Mouse (Mus musculus) heart, embryonic 12.5 days (tissue): ENCODE results near the gene Trim8. TPM values are rescaled to one million over a fixed set of nuclear protein-coding genes. Genes with fewer than 3 reads are reported as not detected.

Experiments
- ATAC-seq: fragments of 200-750 bp; cut with Nextera tagmentation; 2 replicates; pipeline ENCODE4 v1.8.0; 2017; ENCODE audit warnings: moderate TSS enrichment, moderate library complexity; ENCODE audit not compliant: insufficient number of reproducible peaks, low FRiP score
- H3K27ac ChIP-seq: fragments of 300-500 bp; sonication (generic); 2 replicates; pipeline ENCODE4 v1.5.1; 2016; ENCODE audit warnings: mild to moderate bottlenecking, moderate library complexity; ENCODE audit not compliant: poor library complexity, severe bottlenecking
- H3K27me3 ChIP-seq: fragments of 300-500 bp; sonication (generic); replicated peaks from 2 replicates; pipeline ENCODE4 v1.6.1; 2016; ENCODE audit warnings: mild to moderate bottlenecking, moderate library complexity
- H3K36me3 ChIP-seq: fragments of 300-500 bp; sonication (generic); 2 replicates; pipeline ENCODE4 v1.6.1; 2016; ENCODE audit warnings: mild to moderate bottlenecking, moderate library complexity
- H3K4me1 ChIP-seq: fragments of 300-500 bp; sonication (generic); replicated peaks from 2 replicates; pipeline ENCODE4 v1.6.1; 2016; ENCODE audit warnings: mild to moderate bottlenecking
- H3K4me2 ChIP-seq: fragments of 300-500 bp; sonication (generic); 2 replicates; pipeline ENCODE4 v1.6.1; 2016; ENCODE audit warnings: mild to moderate bottlenecking, moderate library complexity
- H3K4me3 ChIP-seq: fragments of 300-500 bp; sonication (generic); 2 replicates; pipeline ENCODE4 v1.5.1; 2016; ENCODE audit warnings: mild to moderate bottlenecking
- H3K9ac ChIP-seq: fragments of 300-500 bp; sonication (generic); 2 replicates; pipeline ENCODE4 v1.6.1; 2016; ENCODE audit warnings: mild to moderate bottlenecking, moderate library complexity
- H3K9me3 ChIP-seq: fragments of 300-500 bp; sonication (generic); replicated peaks from 2 replicates; pipeline ENCODE4 v1.6.1; 2016; ENCODE audit warnings: mild to moderate bottlenecking, moderate library complexity
- WGBS: fragments of 180-500 bp; shearing (Covaris S2); methylation state at CpG from one replicate; pipeline ENCODE4 v1.1.7; 2016; 5-methylcytosine and 5-hydroxymethylcytosine counted together
- polyA plus RNA-seq: library from polyadenylated mRNA; unstranded; fragments of >200 nt; fragmentation: Nextera tagmentation; extraction: Ambion mirVana; gene quantifications from 2 replicates; pipeline ENCODE4 v1.2.1, GENCODE M21; 2016

The Trim8 gene
- polyA plus RNA-seq, 1 experiment from 2014 or later: 24.1 TPM

DNA sequence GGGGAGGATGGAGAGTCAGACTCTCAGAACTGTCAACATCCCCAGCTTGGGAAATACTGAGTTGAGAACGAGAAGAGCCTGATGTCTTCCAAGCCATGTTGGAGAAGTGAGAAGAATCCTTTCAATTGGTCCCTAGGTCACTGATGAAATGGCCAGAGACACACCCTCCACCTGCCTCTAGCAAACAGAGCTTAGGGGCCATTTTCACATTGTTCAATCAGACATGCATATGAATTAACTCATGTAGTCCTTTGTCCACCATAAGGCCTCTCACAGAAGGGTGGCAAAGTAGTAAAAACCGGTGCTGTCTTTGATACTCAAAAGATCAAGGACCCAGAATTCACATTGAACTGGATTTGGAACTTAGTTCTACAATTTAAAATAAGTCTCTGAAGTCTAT is 4.3 kb upstream of the Trim8 start:
- whole genome bisulfite sequencing: 54% methylated on average over 2 of the region's 2 CpGs

DNA sequence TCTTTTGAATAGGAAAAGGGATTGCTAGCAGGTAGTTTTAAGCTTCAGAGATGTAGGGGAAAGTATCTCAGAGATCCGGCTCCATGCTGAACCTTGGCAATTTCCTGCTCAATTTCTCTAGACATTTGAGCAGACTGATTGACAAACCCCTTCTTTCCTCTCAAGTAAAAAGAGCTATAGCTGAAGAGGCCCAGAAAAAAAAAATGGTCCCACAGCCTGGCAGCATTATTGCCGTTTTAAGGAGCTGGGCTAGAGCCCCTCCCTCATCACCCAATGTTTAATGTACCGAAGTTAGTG is 2.0 kb upstream of the Trim8 start:
- ATAC-seq: no peak
- peak overlapping the region; percentile 83 for H3K4me2 ChIP-seq
- no peak overlapping the region for H3K9ac ChIP-seq
- 3% methylated on average over 3 of the region's 3 CpGs for WGBS
- peak overlapping the region; percentile 69 for H3K27ac ChIP-seq
- peaks cover 7% of the 10 kb centered on the region for H3K4me1 ChIP-seq
- H3K4me3 ChIP-seq: peak overlapping the region; percentile 96; the same call in 1 of the 2 replicates
- no peaks in the 10 kb centered on the region for H3K27me3 ChIP-seq
- no peaks in the 10 kb centered on the region for H3K9me3 ChIP-seq
- H3K36me3 ChIP-seq: no peaks in the 10 kb centered on the region

More for the DNA sequence above, 4.3 kb upstream of the Trim8 start:
- no peak overlapping the region for H3K4me2 ChIP-seq
- H3K4me3 ChIP-seq: no peak overlapping the region
- ATAC-seq: no peak
- no peak overlapping the region for H3K9ac ChIP-seq
- H3K27ac ChIP-seq: no peak overlapping the region
- H3K9me3 ChIP-seq: no peaks in the 10 kb centered on the region; the same call in 1 of the 2 replicates
- 0 out of 2 replicates have a peak, but pooled peaks cover 2% of the 10 kb centered on the region for H3K4me1 ChIP-seq
- H3K27me3 ChIP-seq: no peaks in the 10 kb centered on the region
- H3K36me3 ChIP-seq: no peaks in the 10 kb centered on the region

GRCm38 (mm10) chr19:46499836-46500580 is 1.5 kb upstream of the Trim8 start:
- WGBS: under 1% methylated on average over 50 of the region's 52 CpGs
- Histone ChIP-seq H3K4me2 (peak overlapping the region; percentile 83), H3K4me1 (peaks cover 12% of the 10 kb centered on the region), H3K27me3 (no peaks in the 10 kb centered on the region), H3K27ac (peak overlapping the region; percentile 99), H3K4me3 (peak overlapping the region; percentile 96), H3K36me3 (no peaks in the 10 kb centered on the region), H3K9me3 (no peaks in the 10 kb centered on the region), H3K9ac (peak overlapping the region; percentile 96)
- ATAC-seq: peak; percentile 86

- Histone ChIP-seq H3K36me3 (peaks cover 3% of the 10 kb centered on the region; the same call in 1 of the 2 replicates), H3K4me1 (peaks cover 20% of the 10 kb centered on the region), H3K4me3 (peak overlapping the region; percentile 96), H3K9me3 (no peaks in the 10 kb centered on the region), H3K27me3 (no peaks in the 10 kb centered on the region), H3K4me2 (peak overlapping the region; percentile 83), H3K27ac (peak overlapping the region; percentile 99), H3K9ac (peak overlapping the region; percentile 96)
- under 1% methylated on average over 43 of the region's 50 CpGs for WGBS
- peak; percentile 9; the same call in 1 of the 2 replicates for ATAC-seq
Observed at GRCm38 (mm10) chr19:46500581-46501341, 741 bp upstream of the Trim8 start.

- 0% methylated on average over 43 of the region's 46 CpGs for WGBS
- Histone ChIP-seq H3K4me2 (peak overlapping the region; percentile 83), H3K9ac (peak overlapping the region; percentile 100), H3K4me1 (peaks cover 33% of the 10 kb centered on the region), H3K4me3 (peak overlapping the region; percentile 96), H3K27ac (peak overlapping the region; percentile 99), H3K9me3 (no peaks in the 10 kb centered on the region), H3K36me3 (peaks cover 16% of the 10 kb centered on the region), H3K27me3 (no peaks in the 10 kb centered on the region)
- ATAC-seq: no peak
Observed at GRCm38 (mm10) chr19:46502069-46502455, 560 bp downstream of the Trim8 start.

DNA sequence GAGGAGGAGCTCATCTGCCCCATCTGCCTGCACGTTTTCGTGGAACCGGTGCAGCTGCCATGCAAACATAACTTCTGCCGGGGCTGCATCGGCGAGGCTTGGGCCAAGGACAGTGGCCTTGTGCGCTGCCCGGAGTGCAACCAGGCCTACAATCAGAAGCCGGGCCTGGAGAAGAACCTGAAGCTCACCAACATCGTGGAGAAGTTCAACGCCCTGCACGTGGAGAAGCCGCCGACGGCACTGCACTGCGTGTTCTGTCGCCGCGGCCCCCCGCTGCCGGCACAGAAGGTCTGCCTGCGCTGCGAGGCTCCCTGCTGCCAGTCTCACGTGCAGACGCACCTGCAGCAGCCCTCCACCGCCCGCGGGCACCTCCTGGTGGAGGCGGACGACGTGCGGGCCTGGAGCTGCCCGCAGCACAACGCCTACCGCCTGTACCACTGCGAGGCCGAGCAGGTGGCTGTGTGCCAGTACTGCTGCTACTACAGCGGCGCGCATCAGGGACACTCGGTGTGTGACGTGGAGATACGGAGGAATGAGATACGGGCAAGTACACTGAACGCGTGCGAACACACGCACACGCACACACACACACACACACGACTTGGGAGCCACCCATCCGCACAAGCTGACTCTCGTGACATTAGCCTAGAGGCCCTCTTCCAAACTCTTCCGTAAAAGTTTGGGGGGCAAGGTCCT is 1.1 kb downstream of the Trim8 start:
- peak overlapping the region; percentile 100 for H3K9ac ChIP-seq
- H3K36me3 ChIP-seq: peaks cover 22% of the 10 kb centered on the region
- no peaks in the 10 kb centered on the region for H3K27me3 ChIP-seq
- peaks cover 38% of the 10 kb centered on the region for H3K4me1 ChIP-seq
- peak overlapping the region; percentile 99 for H3K27ac ChIP-seq
- peak overlapping the region; percentile 96 for H3K4me3 ChIP-seq
- no peaks in the 10 kb centered on the region for H3K9me3 ChIP-seq
- under 1% methylated on average over 53 of the region's 53 CpGs for WGBS
- peak; percentile 14 for ATAC-seq
- peak overlapping the region; percentile 83 for H3K4me2 ChIP-seq

- ATAC-seq: peak; percentile 37
- Histone ChIP-seq H3K4me1 (peaks cover 47% of the 10 kb centered on the region), H3K9me3 (no peaks in the 10 kb centered on the region), H3K36me3 (peaks cover 31% of the 10 kb centered on the region), H3K27ac (peak overlapping the region; percentile 99), H3K9ac (peak overlapping the region; percentile 100), H3K27me3 (no peaks in the 10 kb centered on the region), H3K4me2 (peak overlapping the region; percentile 83), H3K4me3 (peak overlapping the region; percentile 96)
- 0% methylated on average over 21 of the region's 21 CpGs for WGBS
Observed at GRCm38 (mm10) chr19:46503351-46504084, 2.0 kb downstream of the Trim8 start.

- Histone ChIP-seq H3K27me3 (no peaks in the 10 kb centered on the region), H3K9ac (peak overlapping the region; percentile 100), H3K4me1 (peaks cover 51% of the 10 kb centered on the region), H3K4me2 (peak overlapping the region; percentile 83), H3K4me3 (peak overlapping the region; percentile 96), H3K36me3 (peaks cover 36% of the 10 kb centered on the region), H3K27ac (peak overlapping the region; percentile 99), H3K9me3 (no peaks in the 10 kb centered on the region)
- WGBS: 4% methylated on average over 4 of the region's 4 CpGs
- peak; percentile 15 for ATAC-seq
Observed at GRCm38 (mm10) chr19:46504085-46504552, 2.6 kb downstream of the Trim8 start.

DNA sequence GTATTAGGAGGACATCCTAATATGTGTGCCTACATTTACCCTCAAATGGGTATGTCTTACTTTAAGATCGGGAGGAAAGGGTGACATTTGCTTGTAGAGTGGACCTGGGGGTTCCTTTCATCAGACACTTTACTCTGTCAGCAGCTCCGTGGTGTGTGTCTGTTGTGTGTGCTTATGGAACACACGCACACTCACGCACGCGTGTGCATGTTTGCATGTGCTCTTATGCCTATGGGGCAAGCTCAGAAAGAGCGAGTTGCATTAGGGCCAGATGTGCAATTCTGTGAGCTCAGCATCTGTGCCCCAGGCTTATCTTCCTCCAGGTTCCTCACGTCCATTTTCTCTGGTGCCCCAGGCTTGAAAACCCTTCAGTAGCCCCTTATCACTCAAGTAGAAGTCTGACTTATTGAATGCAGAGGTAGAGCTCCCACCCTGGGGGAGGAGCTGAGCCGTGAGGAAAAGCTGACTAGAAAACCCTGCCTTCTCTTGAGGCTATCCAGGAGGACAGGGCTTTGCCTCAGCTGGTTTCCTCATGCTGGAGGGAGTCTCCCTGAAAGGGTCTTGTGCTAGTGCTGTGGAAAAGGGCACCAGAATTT is 3.4 kb downstream of the Trim8 start:
- Histone ChIP-seq H3K36me3 (peaks cover 44% of the 10 kb centered on the region), H3K27ac (peak overlapping the region; percentile 99), H3K4me2 (peak overlapping the region; percentile 83), H3K9ac (peak overlapping the region; percentile 100), H3K4me3 (peak overlapping the region; percentile 96), H3K9me3 (no peaks in the 10 kb centered on the region), H3K4me1 (peaks cover 59% of the 10 kb centered on the region), H3K27me3 (no peaks in the 10 kb centered on the region)
- 29% methylated on average over 9 of the region's 9 CpGs for WGBS
- no peak for ATAC-seq

GRCm38 (mm10) chr19:46505646-46506371 is 4.3 kb downstream of the Trim8 start:
- peak overlapping the region; percentile 99 for H3K27ac ChIP-seq
- 78% methylated on average over 8 of the region's 8 CpGs for WGBS
- H3K4me1 ChIP-seq: peaks cover 68% of the 10 kb centered on the region
- H3K4me2 ChIP-seq: peak overlapping the region; percentile 83
- ATAC-seq: no peak
- no peaks in the 10 kb centered on the region for H3K27me3 ChIP-seq
- peaks cover 47% of the 10 kb centered on the region for H3K36me3 ChIP-seq
- H3K9ac ChIP-seq: peak overlapping the region; percentile 100; the same call in 1 of the 2 replicates
- H3K9me3 ChIP-seq: no peaks in the 10 kb centered on the region
- H3K4me3 ChIP-seq: peak overlapping the region; percentile 96
